Mouse (Mus musculus) lung, postnatal 0 days (tissue): ENCODE data around the gene Col8a2. TPM values are rescaled to one million over a fixed set of nuclear protein-coding genes. Genes with fewer than 3 reads are reported as not detected.

Experiments
- ATAC-seq: fragments of 200-750 bp; cut with Nextera tagmentation; 2 replicates; pipeline ENCODE4 v1.8.0; 2017; ENCODE audit warnings: moderate library complexity
- DNase-seq: peaks from one replicate; pipeline ENCODE4 v3.0.0-alpha.2; 2016; ENCODE audit warnings: low spot score
- H3K27ac ChIP-seq: fragments of 300-500 bp; sonication (generic); 2 replicates; pipeline ENCODE4 v1.5.1; 2014; ENCODE audit warnings: antibody characterized with exemption, mild to moderate bottlenecking, low read length, mixed read lengths
- H3K27me3 ChIP-seq: fragments of 300-500 bp; sonication (generic); replicated peaks from 2 replicates; pipeline ENCODE4 v1.6.1; 2014; ENCODE audit warnings: low read length, mixed read lengths; ENCODE audit not compliant: insufficient read depth
- H3K36me3 ChIP-seq: fragments of 300-500 bp; sonication (generic); 2 replicates; pipeline ENCODE4 v1.6.1; 2014; ENCODE audit warnings: low read length, mixed read lengths; ENCODE audit not compliant: insufficient read depth
- H3K4me1 ChIP-seq: fragments of 300-500 bp; sonication (generic); 2 replicates; pipeline ENCODE4 v1.6.1; 2014; ENCODE audit warnings: antibody characterized with exemption, low read depth, low read length, mixed read lengths; ENCODE audit not compliant: insufficient read depth
- H3K4me2 ChIP-seq: fragments of 300-500 bp; sonication (generic); replicated peaks from 2 replicates; pipeline ENCODE4 v1.6.1; 2014; ENCODE audit warnings: low read depth, mild to moderate bottlenecking, low read length, moderate library complexity, mixed read lengths
- H3K4me3 ChIP-seq: fragments of 300-500 bp; sonication (generic); 2 replicates; pipeline ENCODE4 v1.5.1; 2014; ENCODE audit warnings: low read depth, low read length
- H3K9ac ChIP-seq: fragments of 300-500 bp; sonication (generic); replicated peaks from 2 replicates; pipeline ENCODE4 v1.6.1; 2014; ENCODE audit warnings: low read depth, mild to moderate bottlenecking
- H3K9me3 ChIP-seq: fragments of 300-500 bp; sonication (generic); 2 replicates; pipeline ENCODE4 v1.6.1; 2016; ENCODE audit warnings: low read length, mixed read lengths
- CTCF ChIP-seq: IDR thresholded peaks from 2 replicates; pipeline ENCODE4 v1.5.1; 2016; ENCODE audit warnings: antibody characterized with exemption, mild to moderate bottlenecking
- EP300 ChIP-seq: IDR thresholded peaks from 2 replicates; pipeline ENCODE4 v1.6.1; 2016; ENCODE audit warnings: antibody characterized with exemption, mild to moderate bottlenecking, control low read depth
- WGBS: fragments of 180-500 bp; shearing (Covaris S2); extraction: QIAGEN DNeasy Blood & Tissue Kit; methylation state at CpG from one replicate; pipeline ENCODE4 v1.1.7; 2014; 5-methylcytosine and 5-hydroxymethylcytosine counted together
- polyA plus RNA-seq: library from polyadenylated mRNA; unstranded; fragments of >200 nt; fragmentation: Nextera tagmentation; extraction: Ambion mirVana; gene quantifications from 2 replicates; pipeline ENCODE4 v1.2.1, GENCODE M21; 2015

The Col8a2 gene
- polyA plus RNA-seq, 1 experiment from 2014 or later = 1.4 TPM

GRCm38 (mm10) chr4:126254315-126255112, 32.1 kb upstream of the Col8a2 start:
- ATAC-seq (no peak), DNase-seq (peak; percentile 86)
- H3K9ac ChIP-seq = peak overlapping the region; percentile 97

GRCm38 (mm10) chr4:126255113-126256001, 31.2 kb upstream of the Col8a2 start:
- Histone ChIP-seq H3K27ac (peak overlapping the region; percentile 95), H3K9me3 (no peaks in the 10 kb centered on the region), H3K36me3 (no peaks in the 10 kb centered on the region), H3K4me2 (peak overlapping the region; percentile 85), H3K9ac (peak overlapping the region; percentile 97), H3K27me3 (no peaks in the 10 kb centered on the region), H3K4me3 (peak overlapping the region; percentile 99), H3K4me1 (peaks cover 24% of the 10 kb centered on the region)
- TF ChIP-seq CTCF = no peak
- no peak for TF ChIP-seq EP300
- ATAC-seq (peak; percentile 2; the same call in 1 of the 2 replicates), DNase-seq (peak; percentile 67)
- WGBS = 2% methylated on average over 38 of the region's 50 CpGs

More at GRCm38 (mm10) chr4:126254315-126255112, 32.1 kb upstream of the Col8a2 start:
- H3K4me1 ChIP-seq = peaks cover 24% of the 10 kb centered on the region
- peak overlapping the region; percentile 85 for H3K4me2 ChIP-seq
- H3K9me3 ChIP-seq = no peaks in the 10 kb centered on the region
- 15% methylated on average over 9 of the region's 9 CpGs for WGBS
- H3K36me3 ChIP-seq = no peaks in the 10 kb centered on the region
- no peaks in the 10 kb centered on the region for H3K27me3 ChIP-seq
- no peak for TF ChIP-seq CTCF
- no peak for TF ChIP-seq EP300
- H3K4me3 ChIP-seq = peak overlapping the region; percentile 99
- peak overlapping the region; percentile 95 for H3K27ac ChIP-seq

- no peaks in the 10 kb centered on the region for H3K27me3 ChIP-seq
- DNase-seq (peak; percentile 91), ATAC-seq (peak; percentile 82)
- H3K27ac ChIP-seq = peak within 1 kb of the TSS; percentile 95
- under 1% methylated on average over 58 of the region's 59 CpGs for WGBS
- H3K4me2 ChIP-seq = peak within 1 kb of the TSS; percentile 85
- peak within 1 kb of the TSS; percentile 97 for H3K9ac ChIP-seq
- H3K36me3 ChIP-seq = no peaks in the 10 kb centered on the region
- H3K9me3 ChIP-seq = no peaks in the 10 kb centered on the region
- TF ChIP-seq CTCF = peak; percentile 64
- TF ChIP-seq EP300 = no peak
- H3K4me3 ChIP-seq = peak within 1 kb of the TSS; percentile 99
- H3K4me1 ChIP-seq = peaks cover 29% of the 10 kb centered on the region
These were observed 30.3 kb upstream of the Col8a2 start, which contains the start of gene Map7d1 for GRCm38 (mm10) chr4:126256131-126256791. Gene Map7d1, minus strand, starts transcription at chr4:126256343.

GRCm38 (mm10) chr4:126256967-126257881, 29.4 kb upstream of the Col8a2 start:
- Histone ChIP-seq H3K4me3 (peak overlapping the region; percentile 99), H3K9ac (peak overlapping the region; percentile 97), H3K27me3 (no peaks in the 10 kb centered on the region), H3K36me3 (no peaks in the 10 kb centered on the region), H3K27ac (peak overlapping the region; percentile 95), H3K4me1 (peaks cover 34% of the 10 kb centered on the region), H3K9me3 (no peaks in the 10 kb centered on the region), H3K4me2 (peak overlapping the region; percentile 85)
- 12% methylated on average over 26 of the region's 26 CpGs for WGBS
- ATAC-seq = no peak
- peak; percentile 32 for DNase-seq
- TF ChIP-seq EP300 (no peak), CTCF (no peak)

GRCm38 (mm10) chr4:126259063-126259462, 27.5 kb upstream of the Col8a2 start:
- 27% methylated on average over 3 of the region's 3 CpGs for WGBS
- TF ChIP-seq EP300 (no peak), CTCF (no peak)

More at GRCm38 (mm10) chr4:126259063-126259462, 27.5 kb upstream of the Col8a2 start:
- no peaks in the 10 kb centered on the region for H3K9me3 ChIP-seq
- H3K9ac ChIP-seq = no peak overlapping the region
- H3K4me2 ChIP-seq = 0 out of 2 replicates have a peak overlapping the region, but pooled peaks have one; percentile 3
- H3K36me3 ChIP-seq = no peaks in the 10 kb centered on the region
- no peak for ATAC-seq
- peaks cover 36% of the 10 kb centered on the region for H3K4me1 ChIP-seq
- DNase-seq = peak; percentile 65
- no peak overlapping the region for H3K4me3 ChIP-seq
- peak overlapping the region; percentile 81 for H3K27ac ChIP-seq
- H3K27me3 ChIP-seq = no peaks in the 10 kb centered on the region
